Mouse (Mus musculus) lung, postnatal 0 days (tissue): ENCODE data around the gene Apoc3.

Experiments
- CTCF ChIP-seq: IDR thresholded peaks from 2 replicates; pipeline ENCODE4 v1.5.1; 2016; ENCODE audit warnings: antibody characterized with exemption, mild to moderate bottlenecking
- EP300 ChIP-seq: IDR thresholded peaks from 2 replicates; pipeline ENCODE4 v1.6.1; 2016; ENCODE audit warnings: antibody characterized with exemption, mild to moderate bottlenecking, control low read depth

- no peak for TF ChIP-seq CTCF
- no peak for TF ChIP-seq EP300
These were observed 11.3 kb downstream of the Apoc3 start for GRCm38 (mm10) chr9:46224101-46224500.
